Mouse (Mus musculus) embryonic facial prominence, embryonic 11.5 days (tissue): Measurements from ENCODE around the gene Nhlrc4. TPM values are rescaled to one million over a fixed set of nuclear protein-coding genes. Genes with fewer than 3 reads are reported as not detected.

Experiments
- ATAC-seq: fragments of 200-750 bp; cut with Nextera tagmentation; replicated peaks from 2 replicates; pipeline ENCODE4 v1.8.0; 2017; ENCODE audit warnings: low read depth; ENCODE audit not compliant: insufficient number of reproducible peaks, low FRiP score, low TSS enrichment
- DNase-seq: peaks from one replicate; pipeline ENCODE4 v3.0.0-alpha.2; 2015; ENCODE audit warnings: low spot score
- H3K27ac ChIP-seq: fragments of 300-500 bp; sonication (generic); replicated peaks from 2 replicates; pipeline ENCODE4 v1.5.1; 2014; ENCODE audit warnings: mild to moderate bottlenecking, low read depth, low read length, control low read depth
- H3K27me3 ChIP-seq: fragments of 300-500 bp; sonication (generic); 2 replicates; pipeline ENCODE4 v1.6.1; 2014; ENCODE audit warnings: mild to moderate bottlenecking, low read length, moderate library complexity, mixed read lengths; ENCODE audit not compliant: control insufficient read depth, insufficient read depth
- H3K36me3 ChIP-seq: fragments of 300-500 bp; sonication (generic); replicated peaks from 2 replicates; pipeline ENCODE4 v1.6.1; 2014; ENCODE audit warnings: low read depth, mild to moderate bottlenecking, low read length, moderate library complexity, mixed read lengths; ENCODE audit not compliant: control insufficient read depth, insufficient read depth
- H3K4me1 ChIP-seq: fragments of 300-500 bp; sonication (generic); 2 replicates; pipeline ENCODE4 v1.6.1; 2014; ENCODE audit warnings: low read length, mixed read lengths; ENCODE audit not compliant: control insufficient read depth, insufficient read depth
- H3K4me2 ChIP-seq: fragments of 300-500 bp; sonication (generic); 2 replicates; pipeline ENCODE4 v1.6.1; 2014; ENCODE audit warnings: low read depth, mild to moderate bottlenecking, control low read depth, low read length, moderate library complexity
- H3K4me3 ChIP-seq: fragments of 300-500 bp; sonication (generic); 2 replicates; pipeline ENCODE4 v1.5.1; 2014; ENCODE audit warnings: low read depth, low read length, control low read depth
- H3K9ac ChIP-seq: fragments of 300-500 bp; sonication (generic); replicated peaks from 2 replicates; pipeline ENCODE4 v1.6.1; 2014; ENCODE audit warnings: mild to moderate bottlenecking, control low read depth, low read length
- H3K9me3 ChIP-seq: fragments of 300-500 bp; sonication (generic); replicated peaks from 2 replicates; pipeline ENCODE4 v1.6.1; 2016; ENCODE audit warnings: mild to moderate bottlenecking, low read length, inconsistent platforms, mixed read lengths; ENCODE audit not compliant: control insufficient read depth
- WGBS: fragments of 180-500 bp; shearing (Covaris S2); extraction: QIAGEN DNeasy Blood & Tissue Kit; methylation state at CpG from one replicate; pipeline ENCODE4 v1.1.7; 2014; 5-methylcytosine and 5-hydroxymethylcytosine counted together
- polyA plus RNA-seq: library from polyadenylated mRNA; unstranded; fragments of >200 nt; fragmentation: Nextera tagmentation; extraction: Ambion mirVana; gene quantifications from 2 replicates; pipeline ENCODE4 v1.2.1, GENCODE M21; 2014

Nhlrc4 gene
- polyA plus RNA-seq, 1 experiment from 2014 or later: not detected

- Histone ChIP-seq H3K4me1 (no peaks in the 10 kb centered on the region), H3K27me3 (no peaks in the 10 kb centered on the region), H3K9me3 (no peaks in the 10 kb centered on the region), H3K36me3 (peaks cover 2% of the 10 kb centered on the region; the same call in 1 of the 2 replicates), H3K27ac (no peak overlapping the region), H3K9ac (no peak overlapping the region), H3K4me3 (no peak overlapping the region), H3K4me2 (no peak overlapping the region)
- DNase-seq: no peak
- ATAC-seq: no peak
- 90% methylated on average over 7 of the region's 7 CpGs for WGBS
These were observed 17.7 kb upstream of the Nhlrc4 start for GRCm38 (mm10) chr17:25962413-25962905.

DNA sequence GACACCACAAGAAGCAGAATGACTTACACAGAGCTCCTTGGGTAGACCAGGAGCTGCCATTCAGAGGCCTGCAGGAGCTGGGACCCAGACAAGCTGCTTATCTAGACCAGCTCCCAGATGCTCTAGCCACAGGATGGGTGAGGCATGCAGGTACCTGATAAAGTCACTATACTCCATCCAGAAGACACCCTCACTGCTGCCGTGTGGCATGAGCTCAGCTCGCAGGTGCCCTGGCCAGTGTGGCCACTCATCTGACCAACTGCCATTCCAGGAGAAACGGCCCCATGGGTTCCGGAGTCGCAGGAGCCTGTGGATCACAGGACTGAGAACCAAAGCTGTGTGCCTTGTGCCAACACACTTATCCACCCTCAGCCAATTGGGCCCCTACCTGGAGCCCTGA, 16.8 kb upstream of the Nhlrc4 start:
- no peak overlapping the region for H3K9ac ChIP-seq
- no peaks in the 10 kb centered on the region for H3K4me1 ChIP-seq
- 95% methylated on average over 5 of the region's 5 CpGs for WGBS
- H3K4me3 ChIP-seq: no peak overlapping the region
- peaks cover 2% of the 10 kb centered on the region; the same call in 1 of the 2 replicates for H3K36me3 ChIP-seq
- DNase-seq (no peak), ATAC-seq (no peak)
- no peak overlapping the region for H3K27ac ChIP-seq
- no peak overlapping the region for H3K4me2 ChIP-seq
- H3K27me3 ChIP-seq: no peaks in the 10 kb centered on the region
- no peaks in the 10 kb centered on the region for H3K9me3 ChIP-seq

DNA sequence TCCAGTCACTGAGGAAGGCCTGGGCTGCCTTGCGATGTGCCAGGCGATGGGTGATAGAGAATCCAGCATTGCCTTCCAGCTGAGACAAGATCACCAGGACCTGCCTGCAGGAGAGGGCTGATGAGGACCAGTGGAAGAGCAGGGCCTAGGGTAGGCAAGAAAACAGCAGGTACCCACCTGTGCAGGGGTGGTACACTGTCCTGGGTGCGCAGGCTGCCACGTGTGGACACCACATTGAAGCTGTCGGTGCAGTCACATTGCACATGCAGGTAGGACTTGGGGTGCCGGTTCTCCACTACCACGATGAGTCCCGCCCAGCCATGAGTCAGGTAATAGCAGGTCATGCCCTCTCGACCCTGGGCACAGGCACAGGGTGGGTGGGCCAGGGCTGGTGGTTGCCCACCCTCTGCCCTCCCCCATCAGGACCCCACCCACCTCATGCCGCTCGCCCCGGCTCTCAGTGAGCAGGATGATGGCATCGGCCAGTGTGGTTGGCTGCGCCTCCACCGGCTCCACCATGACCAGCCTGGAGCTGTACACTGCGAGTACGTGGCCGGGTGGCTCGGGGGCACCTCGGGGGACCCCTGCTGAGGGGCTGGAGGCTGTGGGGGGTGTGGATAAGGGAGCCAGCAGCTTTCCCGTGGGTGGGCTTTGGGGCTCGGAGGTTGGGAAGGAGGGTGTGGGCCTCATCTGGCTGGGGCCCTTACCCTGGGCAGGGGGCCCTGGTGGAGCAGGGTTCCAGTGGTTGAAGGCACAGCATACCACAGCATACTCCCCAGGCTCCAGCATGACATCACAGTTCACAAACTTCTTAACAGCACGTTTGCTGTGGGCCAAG, 15.1 kb upstream of the Nhlrc4 start:
- ATAC-seq (no peak), DNase-seq (no peak)
- Histone ChIP-seq H3K9ac (no peak overlapping the region), H3K4me3 (no peak overlapping the region), H3K4me2 (no peak overlapping the region), H3K27me3 (no peaks in the 10 kb centered on the region), H3K27ac (no peak overlapping the region), H3K4me1 (no peaks in the 10 kb centered on the region), H3K9me3 (no peaks in the 10 kb centered on the region), H3K36me3 (peaks cover 2% of the 10 kb centered on the region; the same call in 1 of the 2 replicates)
- WGBS: 93% methylated on average over 23 of the region's 23 CpGs

DNA sequence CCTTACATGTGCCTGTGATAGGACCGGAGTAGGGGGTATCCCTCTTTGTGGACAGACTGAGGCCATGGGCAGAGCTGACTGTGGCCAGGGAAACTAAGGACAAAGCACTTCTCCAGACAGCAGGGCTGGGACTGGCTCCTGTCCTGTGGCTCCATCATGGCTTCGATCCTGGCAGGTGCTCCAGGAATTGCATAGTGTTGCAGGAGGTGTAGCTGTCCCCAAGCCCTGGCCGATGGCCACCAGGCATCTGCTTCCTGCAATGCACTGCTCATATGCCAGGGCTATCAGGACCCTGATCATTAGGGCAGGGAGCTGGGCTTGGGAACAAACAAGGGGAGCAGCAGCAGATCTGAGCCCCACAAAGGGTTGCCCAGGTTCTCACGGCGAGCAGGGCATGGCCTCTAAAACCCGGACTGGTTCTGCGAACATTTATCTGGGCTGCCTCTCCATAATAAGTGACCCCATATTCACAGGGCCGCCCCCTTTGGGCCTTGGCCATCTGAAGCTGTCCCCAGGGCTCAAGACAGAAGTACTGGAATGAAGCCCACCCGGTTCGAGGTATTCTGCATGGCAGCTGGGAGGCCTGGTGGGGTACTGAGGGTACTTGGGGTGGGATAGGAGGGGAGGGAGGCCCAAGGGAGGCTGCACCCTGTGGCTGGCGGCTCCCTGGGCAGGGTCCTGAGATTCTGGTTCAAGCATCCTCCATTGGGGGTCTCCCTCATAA, 14.2 kb upstream of the Nhlrc4 start:
- 95% methylated on average over 11 of the region's 11 CpGs for WGBS
- Histone ChIP-seq H3K4me2 (no peak overlapping the region), H3K4me3 (no peak overlapping the region), H3K9me3 (no peaks in the 10 kb centered on the region), H3K27ac (no peak overlapping the region), H3K4me1 (no peaks in the 10 kb centered on the region), H3K27me3 (no peaks in the 10 kb centered on the region), H3K36me3 (peaks cover under 1% of the 10 kb centered on the region; the same call in 1 of the 2 replicates), H3K9ac (no peak overlapping the region)
- ATAC-seq (no peak), DNase-seq (no peak)

- no peak overlapping the region for H3K27ac ChIP-seq
- H3K9ac ChIP-seq: no peak overlapping the region; the same call in 1 of the 2 replicates
- no peak overlapping the region for H3K4me3 ChIP-seq
- no peaks in the 10 kb centered on the region for H3K4me1 ChIP-seq
- ATAC-seq: no peak
- WGBS: 81% methylated on average over 14 of the region's 14 CpGs
- H3K27me3 ChIP-seq: peaks cover 10% of the 10 kb centered on the region
- no peaks in the 10 kb centered on the region for H3K9me3 ChIP-seq
- DNase-seq: no peak
- no peaks in the 10 kb centered on the region for H3K36me3 ChIP-seq
- H3K4me2 ChIP-seq: no peak overlapping the region
These were observed 12.9 kb upstream of the Nhlrc4 start for GRCm38 (mm10) chr17:25957586-25958051.

DNA sequence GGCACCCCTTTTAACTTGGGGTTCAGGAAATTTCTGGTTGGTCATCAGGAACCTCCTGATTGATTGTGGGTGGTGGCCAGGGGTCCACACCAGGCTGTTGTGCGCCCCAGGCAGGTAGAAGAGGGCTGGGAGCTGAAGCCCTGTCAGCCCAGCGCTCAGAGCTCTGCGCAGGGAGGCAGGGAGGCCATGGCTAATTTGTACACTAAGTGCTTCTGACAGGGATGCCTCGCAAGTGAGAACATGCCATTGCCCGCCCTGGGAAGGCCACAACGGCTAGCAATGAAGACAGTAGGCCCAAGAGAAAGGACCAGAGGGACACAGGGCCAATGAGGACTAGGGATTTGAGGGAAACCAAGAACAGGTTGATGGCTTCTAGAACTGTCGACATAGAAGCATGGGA, 11.9 kb upstream of the Nhlrc4 start:
- Histone ChIP-seq H3K4me2 (no peak overlapping the region), H3K27me3 (peaks cover 20% of the 10 kb centered on the region), H3K9me3 (no peaks in the 10 kb centered on the region), H3K4me3 (no peak overlapping the region), H3K9ac (no peak overlapping the region), H3K4me1 (peaks cover 3% of the 10 kb centered on the region; the same call in 1 of the 2 replicates), H3K27ac (no peak overlapping the region), H3K36me3 (no peaks in the 10 kb centered on the region)
- 77% methylated on average over 7 of the region's 7 CpGs for WGBS
- no peak for ATAC-seq
- DNase-seq: no peak

DNA sequence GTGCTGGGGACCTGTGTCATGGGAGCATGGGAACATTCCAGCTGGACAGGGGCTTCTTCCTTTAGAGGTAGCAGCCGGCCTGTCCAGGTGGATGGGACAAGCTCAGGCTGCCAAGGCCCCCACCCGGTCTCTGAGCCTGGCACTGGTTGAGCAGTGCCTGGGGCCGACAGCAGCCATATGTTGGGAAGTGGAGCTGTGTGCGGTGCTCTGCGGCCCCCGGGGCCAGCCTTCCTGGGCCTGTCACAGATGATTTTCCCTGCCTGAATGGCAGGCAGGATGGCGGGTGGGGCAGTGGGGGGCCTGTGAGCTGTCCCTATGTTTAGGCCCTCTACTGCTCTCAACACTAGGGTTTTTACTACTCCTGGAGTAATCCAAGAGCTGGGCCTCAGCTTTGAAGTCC, 11.4 kb upstream of the Nhlrc4 start:
- Histone ChIP-seq H3K9ac (no peak overlapping the region), H3K27ac (no peak overlapping the region), H3K4me3 (no peak overlapping the region), H3K9me3 (no peaks in the 10 kb centered on the region), H3K4me2 (no peak overlapping the region), H3K27me3 (peaks cover 24% of the 10 kb centered on the region), H3K36me3 (no peaks in the 10 kb centered on the region), H3K4me1 (peaks cover 6% of the 10 kb centered on the region; the same call in 1 of the 2 replicates)
- 58% methylated on average over 7 of the region's 7 CpGs for WGBS
- DNase-seq: no peak
- no peak for ATAC-seq

DNA sequence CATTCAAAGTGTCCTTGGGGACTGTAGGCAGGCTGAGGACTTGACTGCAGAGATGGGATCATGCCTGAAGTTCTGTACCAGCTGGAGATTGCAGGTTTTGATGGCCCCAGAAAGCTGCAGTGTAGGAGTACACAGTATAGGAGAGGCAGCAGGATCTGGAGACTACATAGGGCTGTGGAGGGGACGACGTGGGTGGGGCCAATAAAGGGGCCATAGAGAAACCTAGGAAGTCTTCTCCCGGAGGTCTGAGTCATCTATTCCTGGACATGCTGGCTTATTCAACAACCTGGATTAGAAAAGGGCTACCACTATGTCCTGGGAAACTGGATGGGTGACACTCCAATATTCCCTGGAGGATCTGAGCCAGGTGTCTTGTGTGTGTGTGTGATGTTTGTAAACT, 11.0 kb upstream of the Nhlrc4 start:
- ATAC-seq (no peak), DNase-seq (no peak)
- H3K4me2 ChIP-seq: no peak overlapping the region
- no peak overlapping the region for H3K9ac ChIP-seq
- peaks cover 29% of the 10 kb centered on the region for H3K27me3 ChIP-seq
- H3K4me1 ChIP-seq: peaks cover 7% of the 10 kb centered on the region; the same call in 1 of the 2 replicates
- no peaks in the 10 kb centered on the region for H3K36me3 ChIP-seq
- 75% methylated on average over 3 of the region's 3 CpGs for WGBS
- H3K9me3 ChIP-seq: no peaks in the 10 kb centered on the region
- H3K27ac ChIP-seq: no peak overlapping the region
- H3K4me3 ChIP-seq: no peak overlapping the region
